ENCODE assay signal across 14 mouse cellular contexts in the genomic region with DNA sequence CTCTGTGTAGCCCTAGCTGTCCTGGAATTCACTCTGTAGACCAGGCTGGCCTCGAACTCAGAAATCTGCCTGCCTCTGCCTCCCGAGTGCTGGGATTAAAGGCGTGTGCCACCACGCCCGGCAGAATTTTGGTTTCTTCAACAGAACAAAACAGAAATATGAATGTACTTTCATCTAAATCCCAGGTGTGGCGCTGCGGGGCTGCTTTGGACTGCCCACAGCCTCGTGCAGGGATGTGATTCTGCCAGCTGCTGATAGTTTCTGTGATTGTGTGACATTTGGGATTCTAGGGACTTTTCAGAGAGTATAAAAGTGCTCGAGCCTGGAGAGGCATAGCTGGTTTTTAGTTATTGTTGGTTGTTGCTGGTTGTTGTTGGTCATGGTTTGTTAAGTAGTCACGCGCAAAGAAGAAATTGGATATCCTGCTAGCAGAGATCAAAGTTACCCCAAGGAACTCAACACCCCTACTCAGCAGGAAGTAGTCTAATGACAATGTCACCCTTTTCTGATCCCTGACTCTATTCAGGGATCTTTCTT. TPM values are rescaled to one million over a fixed set of nuclear protein-coding genes. Genes with fewer than 3 reads are reported as not detected.
DNase-seq lines count a peak whose midpoint lies in the region; ATAC-seq and TF ChIP-seq lines count a peak whose summit lies in the region.
"Had no signal": no experiment of that assay in that cellular context is flagged by ENCODE, and none has a peak within 500 bp of the region (broad histone marks: within the 10 kb centered on the region; RNA-seq: fewer than 3 reads in every experiment).

No protein-coding gene starts in this region.

- ATAC-seq in lung, embryonic 14.5 days (ENCODE audit: insufficient read depth) = no peak
- ATAC-seq in liver, embryonic 11.5 days (replicated peaks; ENCODE audit: low FRiP score) = no peak
- ATAC-seq: forebrain, embryonic 13.5 days; liver, embryonic 12.5 days had no signal

- no peaks in the 10 kb centered on the region for H3K4me1 ChIP-seq in lung, embryonic 14.5 days (ENCODE audit: insufficient read depth)
- no peaks in the 10 kb centered on the region for H3K4me1 ChIP-seq in ES-Bruce4 (ENCODE audit: control insufficient read depth, insufficient read depth, low read length)
- H3K4me1 ChIP-seq in liver, embryonic 11.5 days (replicated peaks; ENCODE audit: control insufficient read depth, insufficient read depth, low read length) = no peaks in the 10 kb centered on the region
- H3K4me1 ChIP-seq: forebrain, embryonic 13.5 days; heart, embryonic 13.5 days; liver, embryonic 12.5 days had no signal

- H3K36me3 ChIP-seq in lung, embryonic 14.5 days (ENCODE audit: insufficient read depth) = no peaks in the 10 kb centered on the region
- no peaks in the 10 kb centered on the region for H3K36me3 ChIP-seq in ES-Bruce4 (ENCODE audit: control insufficient read depth, insufficient read depth, low read length, poor library complexity, severe bottlenecking)
- H3K36me3 ChIP-seq in liver, embryonic 11.5 days (ENCODE audit: control insufficient read depth, insufficient read depth, low read length) = no peaks in the 10 kb centered on the region
- H3K36me3 ChIP-seq: heart, embryonic 13.5 days; limb, embryonic 10.5 days; liver, embryonic 12.5 days had no signal

- no peak overlapping the region for H3K4me3 ChIP-seq in lung, embryonic 14.5 days (ENCODE audit: low read depth, low read length)
- no peak overlapping the region for H3K4me3 ChIP-seq in ES-Bruce4 (ENCODE audit: low read depth, low read length)
- no peak overlapping the region for H3K4me3 ChIP-seq in layer of hippocampus, adult 2 months
- no peak overlapping the region for H3K4me3 ChIP-seq in liver, embryonic 11.5 days (ENCODE audit: low read depth, low read length)
- H3K4me3 ChIP-seq: forebrain, embryonic 13.5 days; heart, embryonic 13.5 days; limb, embryonic 10.5 days; liver, embryonic 12.5 days had no signal

- WGBS in lung, embryonic 14.5 days = 72% methylated on average over 11 of the region's 11 CpGs
- 72% methylated on average over 11 of the region's 11 CpGs for WGBS in liver, embryonic 11.5 days

- H3K4me2 ChIP-seq in lung, embryonic 14.5 days = no peak overlapping the region
- no peak overlapping the region for H3K4me2 ChIP-seq in liver, embryonic 11.5 days
- H3K4me2 ChIP-seq: forebrain, embryonic 13.5 days; heart, embryonic 13.5 days; liver, embryonic 12.5 days had no signal

- no peaks in the 10 kb centered on the region for H3K27me3 ChIP-seq in lung, embryonic 14.5 days (ENCODE audit: insufficient read depth, low read length)
- H3K27me3 ChIP-seq in ES-Bruce4 (ENCODE audit: control insufficient read depth, insufficient read depth, low read length, poor library complexity, severe bottlenecking) = no peaks in the 10 kb centered on the region
- H3K27me3 ChIP-seq in liver, embryonic 11.5 days (replicated peaks; ENCODE audit: control insufficient read depth, insufficient read depth, low read length) = no peaks in the 10 kb centered on the region
- H3K27me3 ChIP-seq: CH12.LX; forebrain, embryonic 13.5 days had no signal

- no peak overlapping the region for H3K27ac ChIP-seq in lung, embryonic 14.5 days (ENCODE audit: low read depth)
- no peak overlapping the region for H3K27ac ChIP-seq in ES-Bruce4 (ENCODE audit: insufficient read depth, low read length)
- H3K27ac ChIP-seq in layer of hippocampus, adult 2 months = no peak overlapping the region
- H3K27ac ChIP-seq in liver, embryonic 11.5 days (ENCODE audit: low read depth, low read length) = no peak overlapping the region
- H3K27ac ChIP-seq: forebrain, embryonic 13.5 days; heart, embryonic 13.5 days; limb, embryonic 10.5 days; liver, embryonic 12.5 days had no signal

- TF ChIP-seq POLR2A in ES-Bruce4 (IDR thresholded peaks at IDR 0.05; ENCODE audit: insufficient read depth, low read length) = no peak

- no peak for TF ChIP-seq EP300 in ES-Bruce4 (IDR thresholded peaks at IDR 0.05; ENCODE audit: insufficient read depth, low read depth, low read length)

- no peak overlapping the region for H3K9ac ChIP-seq in lung, embryonic 14.5 days
- H3K9ac ChIP-seq in ES-Bruce4 (ENCODE audit: low read depth, poor library complexity, severe bottlenecking) = no peak overlapping the region
- H3K9ac ChIP-seq in liver, embryonic 11.5 days (ENCODE audit: low read depth, low read length) = no peak overlapping the region
- H3K9ac ChIP-seq: forebrain, embryonic 13.5 days; heart, embryonic 13.5 days; liver, embryonic 12.5 days had no signal

- H3K9me3 ChIP-seq in lung, embryonic 14.5 days (ENCODE audit: low read depth, low read length) = no peaks in the 10 kb centered on the region
- no peaks in the 10 kb centered on the region for H3K9me3 ChIP-seq in ES-Bruce4 (replicated peaks; ENCODE audit: control insufficient read depth, insufficient read depth, low read length, poor library complexity, severe bottlenecking)
- H3K9me3 ChIP-seq in liver, embryonic 11.5 days (ENCODE audit: control insufficient read depth, low read length) = no peaks in the 10 kb centered on the region
- H3K9me3 ChIP-seq: forebrain, embryonic 13.5 days; heart, embryonic 13.5 days; limb, embryonic 10.5 days; liver, embryonic 12.5 days had no signal

- DNase-seq in lung, embryonic 14.5 days = no peak
- DNase-seq in lung, postnatal 14 days = no peak
- DNase-seq in induced T-regulatory cell, adult 2 months (ENCODE audit: low read depth) = peak; percentile 64
- no peak for DNase-seq in layer of hippocampus, adult 2 months (ENCODE audit: low spot score in 2 of 2)
- DNase-seq in right cerebral cortex, postnatal 4 days = no peak
- no peak for DNase-seq in liver, embryonic 11.5 days (ENCODE audit: low spot score)
- DNase-seq: heart, adult 11 months; midbrain, embryonic 14.5 days had no signal

- 0 out of 2 replicates have a peak, but pooled peaks have one; percentile 4 for TF ChIP-seq CTCF in lung, embryonic 14.5 days (IDR thresholded peaks at IDR 0.05; ENCODE audit: low read depth)
- TF ChIP-seq CTCF in ES-Bruce4 (IDR thresholded peaks at IDR 0.05; ENCODE audit: low read depth, low read length) = peak; percentile 20
- no peak for TF ChIP-seq CTCF in layer of hippocampus, adult 2 months (conservative IDR thresholded peaks at IDR 0.05)

RNA-seq across cellular contexts. Expression of gene Trp53rkb, which starts 16.9 kb away (rescaled TPM):
- polyA plus RNA-seq in lung, embryonic 14.5 days (2014; fragmentation: Nextera tagmentation; extraction: Ambion mirVana) = 7.3 and 10.9 TPM in 2 replicates
- polyA plus RNA-seq in ES-Bruce4 (2011; ENCODE audit: insufficient read depth, insufficient read length, low read depth, missing spikeins) = 2.4 and 4.3 TPM in 2 replicates
- 1 to 10 TPM; 5.8 to 7.9 TPM for total RNA-seq in layer of hippocampus, adult 2 months (2021)
- polyA plus RNA-seq in liver, embryonic 11.5 days (2014; fragmentation: Nextera tagmentation; extraction: Ambion mirVana) = 7.6 and 9.5 TPM in 2 replicates

RNA-seq across cellular contexts. Expression of gene Arfgef2, which starts 30.0 kb away (rescaled TPM):
- 6.3 and 6.9 TPM in 2 replicates for polyA plus RNA-seq in lung, embryonic 14.5 days (2014; fragmentation: Nextera tagmentation; extraction: Ambion mirVana)
- polyA plus RNA-seq in ES-Bruce4 (2011; ENCODE audit: insufficient read depth, insufficient read length, low read depth, missing spikeins) = 25.8 and 28.3 TPM in 2 replicates
- 10 to 100 TPM; 52.9 to 59.5 TPM for total RNA-seq in layer of hippocampus, adult 2 months (2021)
- polyA plus RNA-seq in liver, embryonic 11.5 days (2014; fragmentation: Nextera tagmentation; extraction: Ambion mirVana) = 11.3 and 12.7 TPM in 2 replicates
